Mouse (Mus musculus): ENCODE data around the gene Trappc11.

DNA sequence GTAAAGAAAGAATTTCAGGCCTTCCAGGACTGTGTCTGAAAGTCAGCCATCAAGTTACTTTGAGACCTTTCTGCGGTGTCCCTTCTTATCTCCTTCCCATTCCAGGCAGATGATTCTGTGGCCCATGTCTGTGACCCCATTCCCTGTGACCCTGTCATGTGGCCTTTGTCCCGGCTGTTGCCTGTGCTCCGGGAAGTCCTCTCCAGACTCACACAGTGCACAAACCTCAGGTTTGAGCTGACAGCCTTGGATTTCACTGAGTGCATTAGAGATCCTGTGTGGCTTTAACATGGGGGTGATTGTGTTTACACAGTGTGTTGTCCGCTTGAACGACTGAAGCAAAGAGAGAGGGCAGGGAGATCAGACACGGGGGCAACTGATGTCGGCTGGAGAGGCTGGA, 25.0 kb upstream of the Trappc11 start:
- TF ChIP-seq CTCF (IDR thresholded peaks at IDR 0.05; ENCODE audit: low read depth), result no peak
- TF ChIP-seq EP300 (IDR thresholded peaks at IDR 0.05; ENCODE audit: low read depth), result no peak

Data from heart, postnatal 0 days (tissue).